Mouse (Mus musculus): ENCODE results near the gene Tldc2. TPM values are rescaled to one million over a fixed set of nuclear protein-coding genes. Genes with fewer than 3 reads are reported as not detected.

Gene Tldc2
- polyA plus RNA-seq, 1 experiment: not detected

DNA sequence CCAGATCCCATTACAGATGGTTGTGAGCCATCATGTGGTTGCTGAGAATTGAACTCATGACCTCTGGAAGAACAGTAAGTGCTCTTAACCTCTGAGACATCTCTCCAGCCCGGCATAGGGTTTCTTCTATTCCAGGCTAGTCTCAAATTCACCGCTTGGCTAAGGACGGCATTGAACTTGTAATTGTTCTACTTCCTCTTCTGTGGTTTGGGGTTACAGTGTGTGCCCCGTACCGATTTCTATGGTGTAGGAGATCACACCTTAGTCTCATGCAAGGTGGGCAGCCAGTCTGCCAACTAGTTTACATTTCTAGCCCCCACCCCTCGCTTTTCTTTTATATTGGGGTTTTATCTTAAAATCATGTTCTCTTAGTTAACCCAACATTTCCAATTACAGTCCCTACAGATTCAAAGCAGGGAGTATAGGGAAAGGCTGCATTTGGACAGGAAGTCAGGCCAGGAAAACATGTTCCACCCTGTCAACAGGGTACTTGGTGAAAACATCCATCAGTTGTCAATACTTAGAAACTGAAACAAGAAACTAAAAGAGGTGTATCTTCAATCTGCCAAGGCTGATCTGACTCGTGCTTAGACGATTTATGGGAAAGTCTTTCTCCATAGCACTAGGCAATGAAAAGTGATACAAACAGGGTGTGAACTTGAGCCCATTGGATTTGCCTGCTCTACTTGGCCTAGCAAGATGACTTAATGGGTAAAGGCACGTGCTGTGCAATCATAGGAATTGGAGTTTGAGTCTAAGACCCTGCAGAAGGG, 51.3 kb downstream of the Tldc2 start:
- no peak overlapping the region for H3K4me2 ChIP-seq (ENCODE audit: low read depth)
- H3K79me2 ChIP-seq (ENCODE audit: control insufficient read depth, insufficient read depth): peaks cover 8% of the 10 kb centered on the region
- H3ac ChIP-seq (ENCODE audit: control insufficient read depth, insufficient read length): no peak overlapping the region
- no peak for TF ChIP-seq POLR2AphosphoS2 (IDR thresholded peaks at IDR 0.05; ENCODE audit: insufficient read length, low read depth)
- no peak for TF ChIP-seq CEBPB (IDR thresholded peaks at IDR 0.05; ENCODE audit: insufficient read depth, poor library complexity, severe bottlenecking)
- no peak for TF ChIP-seq REST (IDR thresholded peaks at IDR 0.05; ENCODE audit: insufficient read depth, insufficient read length)
- TF ChIP-seq USF1 (IDR thresholded peaks at IDR 0.05; ENCODE audit: low read depth): no peak
- no peak for TF ChIP-seq E2F4 (IDR thresholded peaks at IDR 0.05; ENCODE audit: insufficient read depth)
- no peak for TF ChIP-seq MAX (IDR thresholded peaks at IDR 0.05; ENCODE audit: low read depth)
- TF ChIP-seq TCF3 (IDR thresholded peaks at IDR 0.05; ENCODE audit: insufficient read length, low read depth): no peak
- no peak for TF ChIP-seq MYOD1 (IDR thresholded peaks at IDR 0.05; ENCODE audit: control insufficient read depth in 1 of 3, insufficient read length in 2 of 3, low read depth in 2 of 3)
- no peak for TF ChIP-seq SRF (IDR thresholded peaks at IDR 0.05; ENCODE audit: control insufficient read depth, insufficient read length, low read depth)
- no peak overlapping the region for H3K4me3 ChIP-seq
- no peaks in the 10 kb centered on the region for H3K36me3 ChIP-seq (ENCODE audit: control insufficient read depth, insufficient read depth)
- H3K27me3 ChIP-seq (ENCODE audit: control insufficient read depth, insufficient read depth, insufficient read length): no peaks in the 10 kb centered on the region

- no peak overlapping the region for H3K4me3 ChIP-seq
- peaks cover 7% of the 10 kb centered on the region for H3K79me2 ChIP-seq (ENCODE audit: control insufficient read depth, insufficient read depth)
- no peaks in the 10 kb centered on the region for H3K36me3 ChIP-seq (ENCODE audit: control insufficient read depth, insufficient read depth)
- TF ChIP-seq MYOG (IDR thresholded peaks at IDR 0.05; ENCODE audit: control insufficient read depth in 1 of 3, insufficient read depth in 1 of 3, insufficient read length in 2 of 3, low read depth in 2 of 3): no peak
- TF ChIP-seq E2F4 (IDR thresholded peaks at IDR 0.05; ENCODE audit: insufficient read depth): no peak
- TF ChIP-seq REST (IDR thresholded peaks at IDR 0.05; ENCODE audit: insufficient read depth, insufficient read length): no peak
- no peak for TF ChIP-seq SRF (IDR thresholded peaks at IDR 0.05; ENCODE audit: control insufficient read depth, insufficient read length, low read depth)
- TF ChIP-seq CEBPB (IDR thresholded peaks at IDR 0.05; ENCODE audit: insufficient read depth, poor library complexity, severe bottlenecking): no peak
- no peak for TF ChIP-seq MYOD1 (IDR thresholded peaks at IDR 0.05; ENCODE audit: control insufficient read depth in 1 of 3, insufficient read length in 2 of 3, low read depth in 2 of 3)
- TF ChIP-seq POLR2A (IDR thresholded peaks at IDR 0.05; ENCODE audit: insufficient read length, low read depth): no peak
- TF ChIP-seq USF1 (IDR thresholded peaks at IDR 0.05; ENCODE audit: low read depth): no peak
- TF ChIP-seq TCF3 (IDR thresholded peaks at IDR 0.05; ENCODE audit: insufficient read length, low read depth): no peak
- TF ChIP-seq POLR2AphosphoS2 (IDR thresholded peaks at IDR 0.05; ENCODE audit: insufficient read length, low read depth): no peak
- no peaks in the 10 kb centered on the region for H3K27me3 ChIP-seq (ENCODE audit: control insufficient read depth, insufficient read depth, insufficient read length)
- H3ac ChIP-seq (ENCODE audit: control insufficient read depth, insufficient read length): no peak overlapping the region
- H3K4me2 ChIP-seq (ENCODE audit: low read depth): no peak overlapping the region
Measured at GRCm38 (mm10) chr2:157138808-157139207, 52.0 kb downstream of the Tldc2 start.

- Histone ChIP-seq H3K27me3 (ENCODE audit: control insufficient read depth, insufficient read depth, insufficient read length) (no peaks in the 10 kb centered on the region), H3K79me2 (ENCODE audit: control insufficient read depth, insufficient read depth) (peaks cover 1% of the 10 kb centered on the region), H3K36me3 (ENCODE audit: control insufficient read depth, insufficient read depth) (no peaks in the 10 kb centered on the region), H3K4me2 (ENCODE audit: low read depth) (no peak overlapping the region), H3ac (ENCODE audit: control insufficient read depth, insufficient read length) (no peak overlapping the region), H3K4me3 (no peak overlapping the region)
- TF ChIP-seq MAX (IDR thresholded peaks at IDR 0.05; ENCODE audit: low read depth): no peak
- TF ChIP-seq TCF3 (IDR thresholded peaks at IDR 0.05; ENCODE audit: insufficient read length, low read depth): no peak
- TF ChIP-seq E2F4 (IDR thresholded peaks at IDR 0.05; ENCODE audit: insufficient read depth): no peak
- no peak for TF ChIP-seq SRF (IDR thresholded peaks at IDR 0.05; ENCODE audit: control insufficient read depth, insufficient read length, low read depth)
- TF ChIP-seq MYOD1 (IDR thresholded peaks at IDR 0.05; ENCODE audit: control insufficient read depth in 1 of 3, insufficient read length in 2 of 3, low read depth in 2 of 3): no peak
- no peak for TF ChIP-seq REST (IDR thresholded peaks at IDR 0.05; ENCODE audit: insufficient read depth, insufficient read length)
- no peak for TF ChIP-seq TCF12 (IDR thresholded peaks at IDR 0.05; ENCODE audit: insufficient read depth, poor library complexity, severe bottlenecking)
- TF ChIP-seq POLR2AphosphoS2 (IDR thresholded peaks at IDR 0.05; ENCODE audit: insufficient read length, low read depth): no peak
- TF ChIP-seq MYOG (IDR thresholded peaks at IDR 0.05; ENCODE audit: control insufficient read depth in 1 of 3, insufficient read depth in 1 of 3, insufficient read length in 2 of 3, low read depth in 2 of 3): no peak
- TF ChIP-seq POLR2A (IDR thresholded peaks at IDR 0.05; ENCODE audit: insufficient read length, low read depth): no peak
- TF ChIP-seq CEBPB (IDR thresholded peaks at IDR 0.05; ENCODE audit: insufficient read depth, poor library complexity, severe bottlenecking): no peak
- TF ChIP-seq USF1 (IDR thresholded peaks at IDR 0.05; ENCODE audit: low read depth): no peak
Measured at GRCm38 (mm10) chr2:157139251-157139802, 52.5 kb downstream of the Tldc2 start.

DNA sequence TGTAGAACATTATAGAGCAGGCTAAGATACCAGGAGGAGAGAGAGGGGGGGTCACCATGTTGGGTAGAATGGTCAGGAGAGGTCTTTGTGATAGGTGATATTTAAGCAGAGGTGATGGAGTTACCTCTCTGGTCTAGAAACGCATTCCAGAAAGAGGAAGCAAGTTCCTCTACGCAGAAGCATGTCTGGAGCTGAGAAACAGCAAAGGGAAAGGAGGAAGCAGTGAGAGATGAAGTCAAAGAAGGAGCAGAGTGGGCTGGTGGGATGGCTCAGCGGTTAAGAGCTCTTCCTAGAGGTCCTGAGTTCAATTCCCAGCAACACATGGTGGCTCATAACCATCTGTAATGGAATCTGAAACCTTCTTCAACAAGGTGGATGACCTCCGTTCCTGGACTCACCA, 55.1 kb downstream of the Tldc2 start:
- no peak for TF ChIP-seq TCF12 (IDR thresholded peaks at IDR 0.05; ENCODE audit: insufficient read depth, poor library complexity, severe bottlenecking)
- no peak for TF ChIP-seq TCF3 (IDR thresholded peaks at IDR 0.05; ENCODE audit: insufficient read length, low read depth)
- no peak overlapping the region for H3K4me3 ChIP-seq
- H3ac ChIP-seq (ENCODE audit: control insufficient read depth, insufficient read length): no peak overlapping the region
- H3K79me2 ChIP-seq (ENCODE audit: control insufficient read depth, insufficient read depth): no peaks in the 10 kb centered on the region
- no peaks in the 10 kb centered on the region for H3K27me3 ChIP-seq (ENCODE audit: control insufficient read depth, insufficient read depth, insufficient read length)
- no peak overlapping the region for H3K4me2 ChIP-seq (ENCODE audit: low read depth)
- peaks cover under 1% of the 10 kb centered on the region for H3K36me3 ChIP-seq (ENCODE audit: control insufficient read depth, insufficient read depth)

- Histone ChIP-seq H3K36me3 (ENCODE audit: control insufficient read depth, insufficient read depth) (peaks cover 5% of the 10 kb centered on the region), H3K27me3 (ENCODE audit: control insufficient read depth, insufficient read depth, insufficient read length) (no peaks in the 10 kb centered on the region), H3K79me2 (ENCODE audit: control insufficient read depth, insufficient read depth) (no peaks in the 10 kb centered on the region), H3ac (ENCODE audit: control insufficient read depth, insufficient read length) (no peak overlapping the region), H3K4me2 (ENCODE audit: low read depth) (no peak overlapping the region), H3K4me3 (no peak overlapping the region)
- TF ChIP-seq MAX (IDR thresholded peaks at IDR 0.05; ENCODE audit: low read depth) (no peak), E2F4 (IDR thresholded peaks at IDR 0.05; ENCODE audit: insufficient read depth) (no peak), SRF (IDR thresholded peaks at IDR 0.05; ENCODE audit: control insufficient read depth, insufficient read length, low read depth) (no peak), USF1 (IDR thresholded peaks at IDR 0.05; ENCODE audit: low read depth) (no peak), TCF3 (IDR thresholded peaks at IDR 0.05; ENCODE audit: insufficient read length, low read depth) (no peak), TCF12 (IDR thresholded peaks at IDR 0.05; ENCODE audit: insufficient read depth, poor library complexity, severe bottlenecking) (no peak), POLR2AphosphoS2 (IDR thresholded peaks at IDR 0.05; ENCODE audit: insufficient read length, low read depth) (no peak), CEBPB (IDR thresholded peaks at IDR 0.05; ENCODE audit: insufficient read depth, poor library complexity, severe bottlenecking) (no peak), POLR2A (IDR thresholded peaks at IDR 0.05; ENCODE audit: insufficient read length, low read depth) (no peak), MYOG (IDR thresholded peaks at IDR 0.05; ENCODE audit: control insufficient read depth in 1 of 3, insufficient read depth in 1 of 3, insufficient read length in 2 of 3, low read depth in 2 of 3) (no peak), REST (IDR thresholded peaks at IDR 0.05; ENCODE audit: insufficient read depth, insufficient read length) (no peak), MYOD1 (IDR thresholded peaks at IDR 0.05; ENCODE audit: control insufficient read depth in 1 of 3, insufficient read length in 2 of 3, low read depth in 2 of 3) (no peak)
Measured at GRCm38 (mm10) chr2:157144132-157144531, 57.3 kb downstream of the Tldc2 start.
